Mouse (Mus musculus) macrophage (primary cell): ENCODE results near the gene Capn10. TPM values are rescaled to one million over a fixed set of nuclear protein-coding genes. Genes with fewer than 3 reads are reported as not detected.

Source experiments
- H3K27ac ChIP-seq: fragments of 350-480 bp; formaldehyde crosslinking; 2 replicates; pipeline ENCODE4 v1.9.0; 2021
- H3K36me3 ChIP-seq: fragments of 350-480 bp; formaldehyde crosslinking; 2 replicates; pipeline ENCODE4 v1.9.0; 2021; ENCODE audit errors: inconsistent target
- H3K4me3 ChIP-seq: fragments of 350-480 bp; formaldehyde crosslinking; 2 replicates; pipeline ENCODE4 v1.9.0; 2021; ENCODE audit errors: inconsistent target
- H3K79me2 ChIP-seq: fragments of 350-480 bp; formaldehyde crosslinking; 2 replicates; pipeline ENCODE4 v1.9.0; 2021; ENCODE audit errors: inconsistent target
- WGBS: methylation state at CpG from one replicate; pipeline ENCODE4 v1.1.7; 2026; ENCODE audit warnings: inconsistent platforms; ENCODE audit not compliant: missing documents; 5-methylcytosine and 5-hydroxymethylcytosine counted together
- polyA plus RNA-seq: library from polyadenylated mRNA; stranded (reverse); fragments of 250-400 nt; gene quantifications from 3 replicates; pipeline ENCODE4 v1.2.4, GENCODE M21; 2018; ENCODE audit warnings: inconsistent platforms

Gene Capn10
- polyA plus RNA-seq, 1 experiment from 2014 or later: 2.8 TPM

- Histone ChIP-seq H3K4me3 (no peak overlapping the region), H3K79me2 (no peaks in the 10 kb centered on the region), H3K36me3 (no peaks in the 10 kb centered on the region), H3K27ac (no peak overlapping the region)
- WGBS: 81% methylated on average over 7 of the region's 7 CpGs
Measured at GRCm38 (mm10) chr1:92978645-92979044, 44.5 kb downstream of the Capn10 start.

GRCm38 (mm10) chr1:92979073-92979602 is 45.0 kb downstream of the Capn10 start:
- 83% methylated on average over 11 of the region's 11 CpGs for WGBS
- Histone ChIP-seq H3K27ac (no peak overlapping the region), H3K79me2 (no peaks in the 10 kb centered on the region), H3K36me3 (no peaks in the 10 kb centered on the region), H3K4me3 (no peak overlapping the region)

GRCm38 (mm10) chr1:92981056-92981845 is 47.1 kb downstream of the Capn10 start:
- no peak overlapping the region for H3K4me3 ChIP-seq
- H3K27ac ChIP-seq: no peak overlapping the region
- no peaks in the 10 kb centered on the region for H3K36me3 ChIP-seq
- 65% methylated on average over 7 of the region's 7 CpGs for WGBS
- no peaks in the 10 kb centered on the region for H3K79me2 ChIP-seq

- Histone ChIP-seq H3K4me3 (no peak overlapping the region), H3K36me3 (no peaks in the 10 kb centered on the region), H3K79me2 (no peaks in the 10 kb centered on the region), H3K27ac (no peak overlapping the region)
- 96% methylated on average over 13 of the region's 17 CpGs for WGBS
Measured at GRCm38 (mm10) chr1:92982931-92983605, 48.9 kb downstream of the Capn10 start.

GRCm38 (mm10) chr1:92984999-92985398 is 50.8 kb downstream of the Capn10 start:
- 94% methylated on average over 5 of the region's 5 CpGs for WGBS

GRCm38 (mm10) chr1:92988894-92989293 is 54.7 kb downstream of the Capn10 start:
- Histone ChIP-seq H3K4me3 (no peak overlapping the region), H3K79me2 (no peaks in the 10 kb centered on the region), H3K27ac (no peak overlapping the region), H3K36me3 (no peaks in the 10 kb centered on the region)
- 88% methylated on average over 4 of the region's 4 CpGs for WGBS

More at GRCm38 (mm10) chr1:92984999-92985398, 50.8 kb downstream of the Capn10 start:
- Histone ChIP-seq H3K36me3 (no peaks in the 10 kb centered on the region), H3K4me3 (no peak overlapping the region), H3K79me2 (no peaks in the 10 kb centered on the region), H3K27ac (no peak overlapping the region)

GRCm38 (mm10) chr1:92989891-92990290 is 55.7 kb downstream of the Capn10 start:
- Histone ChIP-seq H3K36me3 (no peaks in the 10 kb centered on the region), H3K79me2 (no peaks in the 10 kb centered on the region), H3K4me3 (no peak overlapping the region), H3K27ac (no peak overlapping the region)
- WGBS: 90% methylated on average over 4 of the region's 4 CpGs

GRCm38 (mm10) chr1:92992214-92992855 is 58.2 kb downstream of the Capn10 start:
- Histone ChIP-seq H3K27ac (no peak overlapping the region), H3K79me2 (no peaks in the 10 kb centered on the region), H3K4me3 (no peak overlapping the region), H3K36me3 (no peaks in the 10 kb centered on the region)
- WGBS: 58% methylated on average over 6 of the region's 6 CpGs

GRCm38 (mm10) chr1:92992880-92993279 is 58.7 kb downstream of the Capn10 start:
- Histone ChIP-seq H3K27ac (no peak overlapping the region), H3K4me3 (no peak overlapping the region), H3K36me3 (no peaks in the 10 kb centered on the region), H3K79me2 (no peaks in the 10 kb centered on the region)
- 94% methylated on average over 2 of the region's 2 CpGs for WGBS

Other genes starting within 250 kb of the Capn10 start
- gene Gpc1, start 102.7 kb upstream of the Capn10 start, polyA plus RNA-seq: 0.30 to 2.0 TPM (median 0.53 TPM) in 3 replicates
- 0.10 to 0.14 TPM (median 0.14 TPM) in 3 replicates for gene Ankmy1, start 31.5 kb upstream of the Capn10 start, polyA plus RNA-seq
- gene Dusp28, start 27.4 kb upstream of the Capn10 start, polyA plus RNA-seq: 1.2 to 12.1 TPM (median 3.2 TPM) in 3 replicates
- 45.2 to 67.8 TPM (median 46.2 TPM) in 3 replicates for gene Rnpepl1, start 23.6 kb upstream of the Capn10 start, polyA plus RNA-seq
- gene Gpr35, start 16.5 kb downstream of the Capn10 start, polyA plus RNA-seq: 4.5 to 16.1 TPM (median 7.7 TPM) in 3 replicates
- gene Aqp12, start 72.0 kb downstream of the Capn10 start, polyA plus RNA-seq: not detected in 3 replicates
- gene Kif1a, start 167.6 kb downstream of the Capn10 start, polyA plus RNA-seq: 0.25 to 2.8 TPM (median 0.27 TPM) in 3 replicates
- not detected in 3 replicates for gene Agxt, start 200.9 kb downstream of the Capn10 start, polyA plus RNA-seq
- not detected in 3 replicates for gene 2310007B03Rik, start 226.6 kb downstream of the Capn10 start, polyA plus RNA-seq
- gene Crocc2, start 234.3 kb downstream of the Capn10 start, polyA plus RNA-seq: not detected in 3 replicates